Mouse (Mus musculus) gastrocnemius, adult 2 months (tissue): ENCODE results near the gene Rfng. TPM values are rescaled to one million over a fixed set of nuclear protein-coding genes. Genes with fewer than 3 reads are reported as not detected.
"Not testable (repeated sequence)": the region's sequence is repeated elsewhere in the genome, so short reads cannot be mapped to it uniquely, and the experiment has no call there.

ENCODE experiments used
- DNase-seq: peaks from one replicate; pipeline ENCODE4 v3.0.0; 2022
- H3K27ac ChIP-seq: fragments of 200-600 bp; 2 replicates; pipeline ENCODE4 v1.8.1; 2022; ENCODE audit warnings: mild to moderate bottlenecking
- H3K4me3 ChIP-seq: fragments of 200-600 bp; 2 replicates; pipeline ENCODE4 v1.8.1; 2022; ENCODE audit warnings: mild to moderate bottlenecking, moderate library complexity
- CTCF ChIP-seq: fragments of 200-600 bp; IDR thresholded peaks from 2 replicates; pipeline ENCODE4 v1.8.1; 2022; ENCODE audit warnings: antibody characterized with exemption, mild to moderate bottlenecking, moderate library complexity
- intact Hi-C: fragments of 180-260 bp; cut with DNase I; formaldehyde crosslinking; loops from one replicate; pipeline ENCODE4 v1.15.1; 2025
- total RNA-seq, 2 experiments: library from RNA; stranded (reverse); gene quantifications; 2 replicates each; pipeline ENCODE4 v1.2.3; 2021

Rfng gene
- total RNA-seq, 2 experiments from 2014 or later, result 11.7 to 14.1 TPM

GRCm38 (mm10) chr11:120804274-120804673 is 20.3 kb upstream of the Rfng start:
- intact Hi-C loops, result no loop called here
- TF ChIP-seq CTCF, result no peak
- H3K27ac ChIP-seq, result no peak overlapping the region
- DNase-seq, result no peak
- H3K4me3 ChIP-seq, result no peak overlapping the region

DNA sequence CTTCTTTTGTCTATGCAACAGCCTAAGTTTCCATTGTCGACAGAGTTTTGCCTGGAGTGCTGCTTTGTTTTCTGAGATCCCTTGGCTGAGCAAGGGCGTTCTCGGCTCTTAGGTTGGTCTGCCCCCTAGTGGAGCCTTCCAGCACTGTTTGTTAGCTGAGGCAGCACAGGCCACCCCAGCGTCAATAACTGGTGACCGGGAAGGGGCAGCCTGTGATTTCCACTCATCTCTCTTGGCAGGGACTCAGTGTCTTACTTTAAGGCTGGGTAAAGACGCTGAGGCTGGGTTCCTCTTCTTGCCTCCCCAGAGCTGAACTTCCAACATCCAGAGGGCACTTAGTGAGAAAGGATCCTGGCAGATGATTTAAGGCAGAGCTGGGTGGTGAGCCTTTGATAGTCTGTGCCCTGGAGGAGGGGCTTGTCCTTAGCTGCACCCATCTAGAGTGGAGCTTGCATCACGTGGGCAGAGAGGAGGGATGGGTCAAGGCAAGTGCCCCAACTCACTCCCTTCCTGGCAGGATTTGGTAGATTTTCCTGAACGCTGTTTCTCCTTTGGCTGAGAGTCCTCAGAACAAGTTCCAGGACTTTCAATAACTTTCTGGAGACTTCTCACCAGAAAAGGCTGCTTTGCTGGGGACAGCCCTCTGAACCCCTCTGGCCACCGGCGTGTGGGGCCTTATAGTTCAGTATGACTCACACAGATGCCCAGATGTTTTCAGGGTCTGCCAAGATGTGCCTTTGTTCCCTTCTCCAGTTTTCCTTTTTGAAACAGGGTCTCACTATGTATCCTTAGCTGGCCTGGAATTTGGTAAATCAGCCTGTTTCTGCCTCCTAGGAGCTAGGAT is 16.3 kb upstream of the Rfng start:
- DNase-seq, result peak; percentile 92
- intact Hi-C loops, result no loop called here
- Histone ChIP-seq H3K4me3 (peak overlapping the region; percentile 57), H3K27ac (peak overlapping the region; percentile 86)
- peak; percentile 96 for TF ChIP-seq CTCF

GRCm38 (mm10) chr11:120799316-120799890 is 15.4 kb upstream of the Rfng start:
- no peak for TF ChIP-seq CTCF
- peak overlapping the region; percentile 57 for H3K4me3 ChIP-seq
- no peak for DNase-seq
- peak overlapping the region; percentile 86 for H3K27ac ChIP-seq
- intact Hi-C loops, result no loop called here

DNA sequence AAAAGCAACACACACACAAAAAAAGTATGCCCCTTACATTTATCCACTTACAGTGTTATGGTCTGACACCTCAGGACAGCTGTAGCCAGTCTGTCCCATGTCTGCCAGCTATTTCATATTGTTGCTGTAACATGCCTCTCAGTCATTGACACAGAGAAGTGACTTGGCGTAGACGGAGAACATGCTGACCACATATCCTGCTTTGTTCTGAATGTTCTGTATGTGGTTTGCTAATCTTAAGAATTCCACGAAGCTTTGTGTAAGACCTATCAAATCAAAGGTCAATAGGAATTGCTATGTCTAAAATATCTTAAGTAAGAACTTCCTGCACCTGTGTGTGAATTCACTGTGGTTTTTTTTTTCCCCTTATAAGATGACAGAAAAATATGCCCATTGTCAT is 14.2 kb upstream of the Rfng start:
- intact Hi-C loops, result no loop called here
- H3K27ac ChIP-seq, result no peak overlapping the region
- no peak for DNase-seq
- no peak overlapping the region for H3K4me3 ChIP-seq
- TF ChIP-seq CTCF, result no peak

- intact Hi-C loops, result no loop called here
- no peak for TF ChIP-seq CTCF
- H3K4me3 ChIP-seq, result peak overlapping the region; percentile 77
Observed at GRCm38 (mm10) chr11:120796614-120796946, 12.6 kb upstream of the Rfng start.

GRCm38 (mm10) chr11:120795756-120796613 is 12.0 kb upstream of the Rfng start, which contains the start of gene Dus1l:
Dus1l (minus strand) TSS chr11:120796403.
- H3K27ac ChIP-seq, result peak within 1 kb of the TSS; percentile 95
- DNase-seq, result peak; percentile 97
- intact Hi-C loops, result no loop called here
- TF ChIP-seq CTCF, result peak; percentile 13; the same call in 1 of the 2 replicates
- peak within 1 kb of the TSS; percentile 77 for H3K4me3 ChIP-seq

More at GRCm38 (mm10) chr11:120796614-120796946, 12.6 kb upstream of the Rfng start:
- peak overlapping the region; percentile 95 for H3K27ac ChIP-seq
- no peak for DNase-seq

DNA sequence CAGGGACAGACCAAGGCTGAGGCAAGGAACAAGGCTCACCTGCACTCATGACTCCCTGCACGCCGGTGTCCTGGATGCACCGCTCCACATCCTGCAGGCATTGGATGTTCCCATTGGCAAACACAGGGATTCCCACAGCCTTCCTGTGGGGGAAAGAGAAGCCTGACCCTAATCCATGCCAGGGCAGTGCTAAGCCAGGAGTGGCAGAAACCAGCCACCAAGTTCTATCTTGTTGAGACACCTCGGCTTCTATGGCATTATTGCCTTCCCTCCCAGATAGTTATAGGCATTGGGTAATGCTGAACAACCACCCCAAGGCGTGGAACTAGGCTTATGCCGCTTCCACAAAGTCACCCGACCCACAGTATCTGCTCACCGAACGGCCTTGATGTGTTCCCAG is 8.6 kb upstream of the Rfng start:
- intact Hi-C loops, result no loop called here

DNA sequence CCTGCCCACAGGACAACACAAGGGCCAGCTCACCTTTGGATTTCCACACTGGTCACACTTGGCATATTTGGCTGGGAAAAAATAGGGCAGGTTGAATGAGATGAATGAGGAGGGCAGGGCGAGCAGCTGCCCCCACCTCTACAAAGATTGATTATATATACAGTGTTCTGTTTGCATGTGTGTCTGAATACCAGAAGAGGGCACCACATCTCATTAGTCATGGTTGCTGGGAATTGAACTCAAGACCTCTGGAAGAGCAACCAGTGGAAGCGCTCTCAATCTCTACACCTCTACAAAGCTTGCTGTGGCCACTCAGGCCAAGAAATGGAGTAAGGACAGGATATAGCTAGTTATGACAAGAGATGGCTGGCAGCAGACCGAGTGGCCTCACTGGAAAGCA is 5.8 kb upstream of the Rfng start:
- 0 out of 2 replicates have a peak, but pooled peaks have one; percentile 6 for TF ChIP-seq CTCF
- intact Hi-C loops, result loop anchor here (10.0 kb wide), 1 partner anchor 295 kb away; the partner anchor contains the start of gene Slc25a10
- Histone ChIP-seq H3K27ac (no peak overlapping the region), H3K4me3 (no peak overlapping the region)
- DNase-seq, result no peak

More for the DNA sequence above, 8.6 kb upstream of the Rfng start:
- no peak for TF ChIP-seq CTCF
- no peak for DNase-seq
- Histone ChIP-seq H3K4me3 (no peak overlapping the region), H3K27ac (no peak overlapping the region)

DNA sequence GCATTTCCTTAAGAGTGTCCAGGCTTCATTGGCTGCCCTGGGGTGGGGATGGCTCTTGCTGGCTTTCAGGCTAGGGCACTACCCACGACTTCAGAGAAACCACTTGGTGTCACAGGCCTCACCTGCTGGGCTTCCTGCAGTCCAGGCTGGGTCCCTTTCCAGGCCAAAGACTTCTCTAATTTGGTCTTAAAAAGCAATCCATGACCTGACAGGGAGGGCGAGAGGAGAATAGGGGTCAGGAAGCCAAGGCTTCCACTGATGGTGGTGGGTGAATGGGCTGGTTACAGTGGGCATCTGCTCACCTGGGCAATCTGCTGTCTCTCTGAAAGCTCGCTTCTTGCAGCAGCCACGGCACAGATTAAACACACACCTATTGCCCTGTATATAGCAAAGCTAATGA is 5.3 kb upstream of the Rfng start:
- no peak for TF ChIP-seq CTCF
- intact Hi-C loops, result loop anchor here (10.0 kb wide), 1 partner anchor 295 kb away; the partner anchor contains the start of gene Slc25a10
- Histone ChIP-seq H3K4me3 (no peak overlapping the region), H3K27ac (no peak overlapping the region)
- no peak for DNase-seq

DNA sequence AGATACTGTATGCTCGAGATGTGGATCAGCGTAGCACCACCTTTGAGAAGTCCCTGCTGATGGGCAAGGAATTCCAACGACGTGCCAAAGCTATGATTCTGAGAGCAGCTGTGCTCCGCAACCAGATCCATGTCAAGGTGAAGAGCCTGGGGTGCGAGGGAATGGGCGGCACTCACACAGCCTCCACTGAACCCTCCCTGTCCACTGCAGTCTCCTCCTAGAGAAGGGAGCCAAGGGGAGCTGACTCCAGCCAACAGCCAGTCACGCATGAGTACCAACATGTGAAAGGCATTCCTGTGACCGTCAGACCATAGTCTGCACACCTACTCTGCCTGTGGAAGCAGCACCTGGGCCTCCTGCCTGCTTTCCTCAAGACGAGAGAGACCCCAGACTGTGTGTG is 4.5 kb upstream of the Rfng start:
- not testable (repeated sequence) for DNase-seq, H3K4me3 ChIP-seq, H3K27ac ChIP-seq
- intact Hi-C loops, result loop anchor here (10.0 kb wide), 1 partner anchor 294 kb away; the partner anchor contains the start of gene Slc25a10

DNA sequence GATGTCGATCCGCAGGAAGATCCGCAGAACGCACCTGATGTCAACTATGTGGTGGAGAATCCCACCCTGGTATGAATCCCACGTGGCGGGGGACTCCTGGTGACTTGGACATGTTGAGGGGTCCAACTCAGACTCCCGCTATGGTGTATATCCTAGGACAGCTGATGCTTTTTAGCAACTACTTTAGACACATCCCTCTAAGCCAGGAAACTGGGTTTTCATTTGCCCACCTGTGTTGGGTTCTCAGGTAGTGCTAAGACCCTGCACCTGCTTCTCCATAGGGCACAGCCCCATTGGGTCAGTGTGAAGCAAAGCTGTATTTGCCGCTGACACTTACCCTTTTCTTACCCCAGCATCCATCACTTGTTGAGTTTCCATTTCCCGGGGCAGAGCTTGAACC is 1.1 kb upstream of the Rfng start:
- TF ChIP-seq CTCF, result no peak
- no peak for DNase-seq
- Histone ChIP-seq H3K27ac (peak overlapping the region; percentile 95), H3K4me3 (peak overlapping the region; percentile 97)
- intact Hi-C loops, result loop anchor here (10.0 kb wide), 1 partner anchor 290 kb away; the partner anchor contains the start of gene Slc25a10

DNA sequence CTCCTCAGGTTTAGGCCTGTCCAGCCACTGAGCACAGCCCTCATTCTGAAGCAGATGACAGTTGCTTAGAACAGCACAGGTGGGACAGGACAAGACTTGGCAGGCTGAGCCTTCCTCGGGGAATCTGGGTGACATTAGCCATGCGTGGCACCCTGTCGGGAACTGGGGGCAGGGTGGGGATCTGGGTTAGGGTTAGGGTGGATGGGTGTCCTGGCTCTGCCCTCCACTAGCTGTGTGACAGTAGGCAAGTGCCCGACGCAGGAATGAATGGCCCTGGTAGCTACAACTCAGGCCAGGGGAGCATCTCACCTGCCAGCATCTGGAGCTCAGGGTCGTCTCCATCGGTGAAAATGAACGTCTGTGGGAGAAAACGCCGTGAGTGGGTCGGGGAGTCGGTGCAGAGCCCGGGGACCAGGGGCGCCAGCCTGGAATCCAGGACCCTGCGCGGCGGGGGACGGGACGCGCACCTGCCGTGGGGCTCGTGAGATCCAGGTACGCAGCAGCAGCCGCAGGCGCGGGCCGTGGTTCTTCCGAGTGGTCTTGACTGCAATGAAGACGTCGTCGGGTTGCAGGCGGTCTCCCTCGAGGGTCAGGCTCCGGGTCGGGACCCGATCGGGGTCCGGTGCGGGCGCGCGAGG is 462 bp downstream of the Rfng start:
- peak overlapping the region; percentile 95 for H3K27ac ChIP-seq
- intact Hi-C loops, result loop anchor here (10.0 kb wide), 1 partner anchor 289 kb away; the partner anchor contains the start of gene Slc25a10
- TF ChIP-seq CTCF, result no peak

DNA sequence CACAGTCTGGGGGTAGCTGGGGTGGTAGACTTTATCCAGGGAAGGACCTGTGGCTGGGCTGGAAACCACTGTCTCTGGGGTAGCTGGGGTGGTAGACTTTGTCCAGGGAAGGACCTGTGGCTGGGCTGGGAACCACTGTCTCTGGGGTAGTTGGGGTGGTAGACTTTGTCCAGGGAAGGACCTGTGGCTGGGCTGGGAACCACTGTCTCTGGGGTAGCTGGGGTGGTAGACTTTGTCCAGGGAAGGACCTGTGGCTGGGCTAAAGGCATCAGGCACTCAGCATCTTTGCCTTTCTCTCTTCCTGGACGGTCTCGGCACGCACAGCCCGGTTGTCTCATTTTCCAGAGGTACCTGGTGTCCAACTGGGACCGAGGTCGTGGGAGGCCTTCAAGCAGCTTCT is 2.6 kb downstream of the Rfng start:
- intact Hi-C loops, result loop anchor here (10.0 kb wide), 1 partner anchor 287 kb away; the partner anchor contains the start of gene Slc25a10
- H3K4me3 ChIP-seq, H3K27ac ChIP-seq: not testable (repeated sequence)
- DNase-seq, result peak; percentile 12

More for the DNA sequence above, 462 bp downstream of the Rfng start:
- no peak for DNase-seq
- peak overlapping the region; percentile 97 for H3K4me3 ChIP-seq
